Mouse (Mus musculus) heart, embryonic 12.5 days (tissue): ENCODE data around the gene Dgcr2. TPM values are rescaled to one million over a fixed set of nuclear protein-coding genes. Genes with fewer than 3 reads are reported as not detected.

Source experiments
- ATAC-seq: fragments of 200-750 bp; cut with Nextera tagmentation; 2 replicates; pipeline ENCODE4 v1.8.0; 2017; ENCODE audit warnings: moderate TSS enrichment, moderate library complexity; ENCODE audit not compliant: insufficient number of reproducible peaks, low FRiP score
- H3K27ac ChIP-seq: fragments of 300-500 bp; sonication (generic); 2 replicates; pipeline ENCODE4 v1.5.1; 2016; ENCODE audit warnings: mild to moderate bottlenecking, moderate library complexity; ENCODE audit not compliant: poor library complexity, severe bottlenecking
- H3K27me3 ChIP-seq: fragments of 300-500 bp; sonication (generic); replicated peaks from 2 replicates; pipeline ENCODE4 v1.6.1; 2016; ENCODE audit warnings: mild to moderate bottlenecking, moderate library complexity
- H3K36me3 ChIP-seq: fragments of 300-500 bp; sonication (generic); 2 replicates; pipeline ENCODE4 v1.6.1; 2016; ENCODE audit warnings: mild to moderate bottlenecking, moderate library complexity
- H3K4me1 ChIP-seq: fragments of 300-500 bp; sonication (generic); replicated peaks from 2 replicates; pipeline ENCODE4 v1.6.1; 2016; ENCODE audit warnings: mild to moderate bottlenecking
- H3K4me2 ChIP-seq: fragments of 300-500 bp; sonication (generic); 2 replicates; pipeline ENCODE4 v1.6.1; 2016; ENCODE audit warnings: mild to moderate bottlenecking, moderate library complexity
- H3K4me3 ChIP-seq: fragments of 300-500 bp; sonication (generic); 2 replicates; pipeline ENCODE4 v1.5.1; 2016; ENCODE audit warnings: mild to moderate bottlenecking
- H3K9ac ChIP-seq: fragments of 300-500 bp; sonication (generic); 2 replicates; pipeline ENCODE4 v1.6.1; 2016; ENCODE audit warnings: mild to moderate bottlenecking, moderate library complexity
- H3K9me3 ChIP-seq: fragments of 300-500 bp; sonication (generic); replicated peaks from 2 replicates; pipeline ENCODE4 v1.6.1; 2016; ENCODE audit warnings: mild to moderate bottlenecking, moderate library complexity
- WGBS: fragments of 180-500 bp; shearing (Covaris S2); methylation state at CpG from one replicate; pipeline ENCODE4 v1.1.7; 2016; 5-methylcytosine and 5-hydroxymethylcytosine counted together
- polyA plus RNA-seq: library from polyadenylated mRNA; unstranded; fragments of >200 nt; fragmentation: Nextera tagmentation; extraction: Ambion mirVana; gene quantifications from 2 replicates; pipeline ENCODE4 v1.2.1, GENCODE M21; 2016

The Dgcr2 gene
- polyA plus RNA-seq, 1 experiment from 2014 or later: 54.5 TPM

DNA sequence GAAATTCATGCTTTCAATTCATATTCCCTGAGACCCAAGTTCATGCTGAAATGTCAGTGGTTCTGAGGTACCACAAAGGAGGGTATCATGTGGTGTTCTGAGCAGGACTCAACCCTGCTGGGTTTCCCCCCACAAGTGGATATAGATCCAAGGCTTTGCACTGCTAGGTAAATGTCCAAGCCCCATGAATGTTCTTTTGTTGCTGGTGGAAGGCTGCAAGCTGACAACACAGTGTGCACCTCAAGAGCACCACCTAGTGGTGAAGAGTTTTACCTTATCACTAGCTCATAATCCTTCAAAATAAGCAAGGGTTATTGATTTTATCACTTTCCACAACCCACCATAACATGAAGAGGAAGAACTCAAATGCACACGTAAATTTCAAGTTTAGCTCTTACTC is 49.4 kb downstream of the Dgcr2 start:
- 35% methylated on average over 1 of the region's 1 CpGs for WGBS
- H3K36me3 ChIP-seq: peaks cover 81% of the 10 kb centered on the region

DNA sequence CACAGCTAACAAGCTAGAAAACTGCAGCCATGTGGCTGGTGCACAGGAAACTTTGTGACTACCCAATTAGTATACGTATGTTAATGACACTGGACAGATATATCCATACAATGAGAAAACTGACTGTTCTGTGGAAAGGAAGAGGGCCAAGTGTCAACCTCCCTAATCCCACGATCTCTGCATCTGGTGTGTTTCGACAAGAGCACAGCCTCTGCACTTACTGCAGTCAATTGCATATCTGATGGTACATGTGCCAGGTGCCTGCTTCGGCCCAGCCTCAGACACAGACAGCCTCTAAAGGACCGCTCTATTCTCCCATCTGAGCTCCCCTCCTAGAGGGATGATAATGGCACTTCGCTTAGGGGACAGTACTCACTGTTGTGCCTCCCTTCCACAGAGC is 49.9 kb downstream of the Dgcr2 start:
- no peaks in the 10 kb centered on the region for H3K27me3 ChIP-seq
- no peak overlapping the region for H3K27ac ChIP-seq
- H3K4me1 ChIP-seq: no peaks in the 10 kb centered on the region
- WGBS: 89% methylated on average over 6 of the region's 6 CpGs
- no peak overlapping the region for H3K4me3 ChIP-seq
- H3K4me2 ChIP-seq: no peak overlapping the region
- H3K9ac ChIP-seq: no peak overlapping the region
- H3K36me3 ChIP-seq: peaks cover 83% of the 10 kb centered on the region
- no peaks in the 10 kb centered on the region for H3K9me3 ChIP-seq
- ATAC-seq: no peak

More for the DNA sequence above, 49.4 kb downstream of the Dgcr2 start:
- Histone ChIP-seq H3K4me3 (no peak overlapping the region), H3K9ac (no peak overlapping the region), H3K4me2 (no peak overlapping the region), H3K4me1 (no peaks in the 10 kb centered on the region), H3K27ac (no peak overlapping the region), H3K9me3 (no peaks in the 10 kb centered on the region), H3K27me3 (no peaks in the 10 kb centered on the region)
- ATAC-seq: no peak

DNA sequence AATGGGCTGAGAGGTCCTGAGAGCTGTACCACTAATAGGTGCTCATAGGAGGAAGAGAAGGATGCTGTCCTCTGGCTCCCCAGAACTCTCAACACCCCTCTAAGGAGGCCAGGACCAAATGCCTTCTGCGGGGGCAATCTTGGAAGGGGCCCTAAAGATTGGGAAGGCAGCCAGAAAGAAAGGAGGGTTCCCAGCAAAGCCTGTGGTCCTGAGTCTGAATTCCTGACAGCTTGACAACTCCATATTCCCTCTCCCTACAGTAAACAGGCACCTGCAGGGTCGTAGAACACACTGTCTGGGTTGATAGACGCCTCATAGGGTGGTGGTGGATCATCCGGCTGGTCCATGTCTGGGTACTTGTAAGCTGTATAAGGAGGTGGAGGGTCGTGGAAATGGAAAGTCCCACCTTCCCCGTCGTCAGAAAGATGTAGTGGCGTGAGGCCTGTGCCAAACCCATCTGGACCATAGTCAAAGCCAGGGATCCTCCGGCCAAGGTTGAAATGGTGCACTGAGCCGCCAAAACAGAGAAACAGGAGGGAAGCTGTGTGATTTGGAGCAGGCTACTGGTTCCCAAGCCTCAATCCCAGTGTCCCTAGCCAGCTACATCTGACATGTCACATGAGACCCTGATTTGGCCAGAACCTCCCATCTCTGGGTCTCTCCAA is 54.5 kb downstream of the Dgcr2 start:
- WGBS: 88% methylated on average over 10 of the region's 10 CpGs
- no peak for ATAC-seq
- Histone ChIP-seq H3K27ac (no peak overlapping the region), H3K27me3 (no peaks in the 10 kb centered on the region), H3K9ac (no peak overlapping the region), H3K36me3 (peaks cover 84% of the 10 kb centered on the region), H3K4me2 (no peak overlapping the region), H3K9me3 (no peaks in the 10 kb centered on the region), H3K4me3 (no peak overlapping the region), H3K4me1 (no peaks in the 10 kb centered on the region)

DNA sequence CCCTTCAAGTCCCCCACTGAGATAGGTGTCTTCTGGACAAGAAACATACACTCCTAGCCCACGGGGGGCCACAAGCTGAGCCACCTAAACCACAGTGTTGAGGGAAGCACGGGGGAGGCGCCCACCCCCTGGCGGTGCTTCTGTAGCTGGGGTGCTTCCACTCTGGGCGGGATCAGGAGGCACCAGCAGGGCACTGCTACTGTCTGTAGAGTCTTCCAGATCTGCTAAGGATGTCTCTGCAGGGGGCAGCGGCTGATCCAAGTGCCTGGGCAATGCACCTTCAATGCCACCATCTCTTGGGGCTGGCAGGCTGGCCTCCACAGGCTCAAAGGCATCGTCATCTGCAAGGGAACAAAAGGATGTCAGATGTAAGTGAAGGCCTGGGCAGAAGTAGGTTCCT is 55.9 kb downstream of the Dgcr2 start:
- ATAC-seq: no peak
- H3K4me3 ChIP-seq: no peak overlapping the region
- 92% methylated on average over 7 of the region's 7 CpGs for WGBS
- H3K4me2 ChIP-seq: no peak overlapping the region
- H3K27me3 ChIP-seq: peaks cover 7% of the 10 kb centered on the region
- no peak overlapping the region for H3K27ac ChIP-seq
- no peaks in the 10 kb centered on the region for H3K9me3 ChIP-seq
- no peak overlapping the region for H3K9ac ChIP-seq
- H3K36me3 ChIP-seq: peaks cover 73% of the 10 kb centered on the region
- H3K4me1 ChIP-seq: no peaks in the 10 kb centered on the region

DNA sequence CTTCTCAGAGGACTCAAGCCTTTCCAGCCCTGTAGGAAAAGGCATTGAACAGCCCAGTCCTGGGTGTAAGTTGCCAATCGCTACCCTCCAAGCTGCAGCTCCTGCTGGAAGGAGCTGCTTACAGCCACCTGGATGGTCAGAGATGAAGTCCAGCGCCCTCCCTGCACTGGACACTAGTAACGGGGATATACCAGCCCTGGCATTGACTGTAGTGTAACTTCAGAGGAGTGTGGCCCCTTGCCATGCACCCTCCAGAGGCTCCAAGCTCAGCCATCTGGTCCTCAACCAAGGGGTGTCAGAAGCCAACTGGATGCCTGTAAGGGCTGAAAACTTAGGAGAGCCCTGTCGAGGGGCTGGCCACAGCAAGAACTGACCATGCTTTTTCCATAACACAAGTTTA is 58.4 kb downstream of the Dgcr2 start:
- 74% methylated on average over 4 of the region's 4 CpGs for WGBS
- no peak for ATAC-seq
- H3K9me3 ChIP-seq: no peaks in the 10 kb centered on the region
- peaks cover 32% of the 10 kb centered on the region for H3K27me3 ChIP-seq
- H3K4me3 ChIP-seq: no peak overlapping the region
- peaks cover 50% of the 10 kb centered on the region for H3K36me3 ChIP-seq
- H3K4me1 ChIP-seq: no peaks in the 10 kb centered on the region
- no peak overlapping the region for H3K4me2 ChIP-seq
- H3K27ac ChIP-seq: no peak overlapping the region
- no peak overlapping the region for H3K9ac ChIP-seq

DNA sequence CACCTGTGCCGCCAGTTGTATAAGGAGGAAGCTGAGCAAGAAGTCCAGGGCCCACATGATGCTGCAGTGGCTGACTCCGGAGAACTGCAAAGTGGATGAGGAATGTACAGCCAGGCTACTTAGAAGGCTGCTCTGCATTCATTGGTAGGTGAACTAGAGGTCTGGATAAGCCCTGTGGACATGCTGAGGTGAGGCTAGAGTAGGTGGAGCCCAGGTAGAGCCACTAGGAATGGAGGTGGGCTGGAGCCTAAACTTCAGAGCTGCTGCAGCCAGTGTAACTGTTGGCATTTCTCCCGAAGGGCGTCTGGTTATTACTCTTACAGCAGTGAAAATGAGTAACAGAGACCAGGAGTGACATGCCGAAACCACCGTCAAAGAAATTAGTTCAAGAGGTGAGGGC is 60.3 kb downstream of the Dgcr2 start, which contains the start of gene Car15:
Car15 (minus strand) TSS at position 314 of the 400 bp plus-strand sequence.
- peaks cover 12% of the 10 kb centered on the region for H3K4me1 ChIP-seq
- 79% methylated on average over 6 of the region's 6 CpGs for WGBS
- no peak within 1 kb of the TSS for H3K4me3 ChIP-seq
- H3K36me3 ChIP-seq: peaks cover 31% of the 10 kb centered on the region
- no peak for ATAC-seq
- no peak within 1 kb of the TSS for H3K9ac ChIP-seq
- peaks cover 51% of the 10 kb centered on the region for H3K27me3 ChIP-seq
- H3K9me3 ChIP-seq: no peaks in the 10 kb centered on the region
- H3K27ac ChIP-seq: no peak within 1 kb of the TSS
- no peak within 1 kb of the TSS for H3K4me2 ChIP-seq

DNA sequence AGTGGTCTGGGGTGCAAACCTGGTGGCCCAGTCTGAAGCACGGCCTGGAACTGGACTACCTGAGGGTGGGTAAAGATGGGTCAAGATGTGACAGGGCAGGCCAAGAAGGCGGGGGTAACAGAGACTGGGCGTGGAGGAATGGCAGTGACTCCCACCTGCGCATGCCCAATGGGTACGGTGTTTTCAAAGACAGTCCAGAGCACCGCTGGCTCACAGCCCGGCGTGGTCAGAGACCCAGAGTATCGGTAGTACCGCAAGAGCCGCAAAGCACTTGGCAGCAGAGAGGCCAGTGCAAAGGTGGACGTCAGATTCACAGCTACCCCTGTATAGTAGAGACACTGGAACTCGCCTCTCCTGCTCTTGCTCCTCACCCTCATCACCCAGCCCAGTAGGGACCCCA is 62.9 kb downstream of the Dgcr2 start:
- 40% methylated on average over 13 of the region's 13 CpGs for WGBS
- no peak overlapping the region for H3K9ac ChIP-seq

DNA sequence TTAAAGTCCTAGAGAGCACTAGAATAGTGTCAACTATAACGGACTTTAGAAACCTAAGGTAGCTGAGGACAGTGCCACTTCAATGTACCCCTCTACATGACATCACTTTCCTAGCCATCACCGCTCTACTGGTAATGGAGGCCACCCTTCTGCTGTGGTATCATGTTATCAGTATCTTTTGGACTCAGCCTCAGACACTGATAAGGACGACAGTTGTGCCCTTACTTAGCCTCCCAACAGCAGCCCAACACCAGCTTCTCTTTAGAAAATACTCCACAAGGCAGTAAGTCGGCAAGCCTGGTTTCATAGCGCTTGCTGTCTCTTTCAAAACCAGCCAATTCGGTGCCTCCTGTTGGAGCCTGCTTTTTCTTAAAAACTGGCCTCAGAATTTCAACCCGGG is 63.8 kb downstream of the Dgcr2 start:
- Histone ChIP-seq H3K4me1 (peaks cover 16% of the 10 kb centered on the region), H3K27me3 (peaks cover 86% of the 10 kb centered on the region), H3K4me2 (peak overlapping the region; percentile 100), H3K27ac (no peak overlapping the region), H3K9me3 (no peaks in the 10 kb centered on the region), H3K36me3 (no peaks in the 10 kb centered on the region), H3K4me3 (peak overlapping the region; percentile 72), H3K9ac (no peak overlapping the region)
- no peak for ATAC-seq
- 37% methylated on average over 7 of the region's 7 CpGs for WGBS

More for the DNA sequence above, 62.9 kb downstream of the Dgcr2 start:
- Histone ChIP-seq H3K9me3 (no peaks in the 10 kb centered on the region), H3K4me1 (peaks cover 16% of the 10 kb centered on the region), H3K27ac (no peak overlapping the region), H3K4me2 (no peak overlapping the region), H3K4me3 (no peak overlapping the region), H3K36me3 (peaks cover 6% of the 10 kb centered on the region; the same call in 1 of the 2 replicates), H3K27me3 (peaks cover 77% of the 10 kb centered on the region)
- ATAC-seq: no peak

DNA sequence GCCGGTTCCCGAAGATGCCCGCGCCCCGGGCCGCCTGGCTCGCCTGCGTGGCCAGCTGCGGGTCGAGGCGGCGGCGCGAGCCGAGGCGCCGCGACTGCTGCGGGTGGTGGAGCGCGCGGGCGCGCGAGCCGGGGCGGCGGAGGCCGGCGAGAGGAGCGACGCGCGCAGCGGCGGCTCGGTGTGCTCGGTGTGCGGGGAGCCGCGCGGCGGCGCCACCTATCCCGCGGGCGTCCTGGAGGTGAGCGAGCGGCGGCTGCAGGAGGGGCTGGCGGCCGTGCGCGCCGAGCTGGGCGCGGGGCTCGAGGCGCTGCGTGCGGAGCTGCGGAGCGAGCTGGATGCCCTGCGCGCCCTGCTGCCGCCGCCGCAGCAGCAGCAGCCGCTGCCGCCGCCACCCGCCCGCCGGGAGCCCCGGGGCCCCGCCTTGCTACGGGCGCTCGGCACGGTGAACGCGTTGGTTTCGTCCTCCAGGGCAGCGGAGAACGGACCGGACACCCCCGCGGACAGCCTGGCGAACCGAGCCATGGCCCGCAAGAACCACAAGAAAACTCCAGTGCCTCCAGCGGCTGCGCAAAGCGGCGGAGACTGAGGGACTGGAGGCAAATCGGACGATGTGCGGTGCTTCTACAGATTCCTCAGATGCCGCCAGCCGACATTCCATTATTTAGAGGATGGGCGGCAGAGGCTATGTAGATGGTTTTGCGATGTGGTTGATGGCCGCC is 64.5 kb downstream of the Dgcr2 start:
- WGBS: 6% methylated on average over 102 of the region's 103 CpGs
- H3K27ac ChIP-seq: no peak overlapping the region
- peaks cover 16% of the 10 kb centered on the region for H3K4me1 ChIP-seq
- ATAC-seq: 0 out of 2 replicates have a peak, but pooled peaks have one; percentile 36
- H3K4me3 ChIP-seq: peak overlapping the region; percentile 72
- H3K27me3 ChIP-seq: peaks cover 93% of the 10 kb centered on the region
- peak overlapping the region; percentile 72 for H3K9ac ChIP-seq
- H3K9me3 ChIP-seq: no peaks in the 10 kb centered on the region
- H3K36me3 ChIP-seq: no peaks in the 10 kb centered on the region
- peak overlapping the region; percentile 100 for H3K4me2 ChIP-seq

DNA sequence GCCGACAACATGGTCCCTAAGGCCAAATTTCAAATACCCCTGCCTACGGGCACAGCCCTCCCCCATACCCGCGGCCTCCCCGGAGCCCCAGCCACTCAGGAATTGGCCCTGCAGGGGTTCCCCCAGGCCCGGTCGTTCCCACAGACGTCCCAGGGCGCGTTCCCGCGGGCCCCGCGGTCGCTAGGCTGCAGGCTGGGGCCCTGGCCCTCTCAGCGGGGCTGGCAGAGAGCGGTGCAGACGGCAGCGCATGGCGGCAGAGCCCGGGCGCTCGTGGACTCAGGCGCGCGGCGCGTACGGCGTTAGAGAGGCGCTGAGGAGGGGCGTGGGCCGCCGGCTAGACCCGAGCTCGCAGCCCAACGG is 65.1 kb downstream of the Dgcr2 start:
- H3K9me3 ChIP-seq: no peaks in the 10 kb centered on the region
- H3K27ac ChIP-seq: no peak overlapping the region
- H3K9ac ChIP-seq: peak overlapping the region; percentile 72
- H3K4me3 ChIP-seq: peak overlapping the region; percentile 72
- peaks cover 16% of the 10 kb centered on the region for H3K4me1 ChIP-seq
- H3K4me2 ChIP-seq: peak overlapping the region; percentile 100
- H3K36me3 ChIP-seq: no peaks in the 10 kb centered on the region
- under 1% methylated on average over 37 of the region's 37 CpGs for WGBS
- ATAC-seq: peak; percentile 47; the same call in 1 of the 2 replicates
- H3K27me3 ChIP-seq: peaks cover 98% of the 10 kb centered on the region

DNA sequence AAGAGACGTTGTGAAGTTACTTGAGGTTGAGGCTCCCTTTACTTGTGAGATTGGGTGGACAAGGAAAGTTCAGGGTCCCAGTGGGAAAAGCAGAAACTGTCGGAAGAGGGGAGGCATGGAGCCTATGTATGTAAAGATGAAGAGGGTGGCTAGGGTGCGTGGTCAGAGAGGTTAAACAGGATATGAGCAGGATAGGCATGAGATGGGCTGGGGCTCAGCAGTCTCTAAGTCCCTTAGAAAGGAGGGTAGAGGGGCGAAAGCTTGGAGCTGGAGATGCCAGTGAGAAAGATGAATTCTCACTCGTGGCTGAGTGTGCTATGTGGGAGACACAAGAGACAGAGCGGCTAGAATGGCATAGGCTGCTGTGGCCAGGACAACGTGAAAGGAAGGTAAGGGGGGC is 65.5 kb downstream of the Dgcr2 start, which contains the start of gene B830017H08Rik:
B830017H08Rik (plus strand) TSS at position 301 of the 400 bp plus-strand sequence.
- Histone ChIP-seq H3K9me3 (no peaks in the 10 kb centered on the region), H3K4me2 (peak within 1 kb of the TSS; percentile 100), H3K27ac (no peak within 1 kb of the TSS), H3K36me3 (no peaks in the 10 kb centered on the region), H3K27me3 (peaks cover 99% of the 10 kb centered on the region), H3K9ac (peak within 1 kb of the TSS; percentile 72), H3K4me1 (peaks cover 16% of the 10 kb centered on the region), H3K4me3 (peak within 1 kb of the TSS; percentile 72)
- 31% methylated on average over 7 of the region's 7 CpGs for WGBS
- no peak for ATAC-seq
